Mouse (Mus musculus): ENCODE measurements around the gene Mier3.

DNA sequence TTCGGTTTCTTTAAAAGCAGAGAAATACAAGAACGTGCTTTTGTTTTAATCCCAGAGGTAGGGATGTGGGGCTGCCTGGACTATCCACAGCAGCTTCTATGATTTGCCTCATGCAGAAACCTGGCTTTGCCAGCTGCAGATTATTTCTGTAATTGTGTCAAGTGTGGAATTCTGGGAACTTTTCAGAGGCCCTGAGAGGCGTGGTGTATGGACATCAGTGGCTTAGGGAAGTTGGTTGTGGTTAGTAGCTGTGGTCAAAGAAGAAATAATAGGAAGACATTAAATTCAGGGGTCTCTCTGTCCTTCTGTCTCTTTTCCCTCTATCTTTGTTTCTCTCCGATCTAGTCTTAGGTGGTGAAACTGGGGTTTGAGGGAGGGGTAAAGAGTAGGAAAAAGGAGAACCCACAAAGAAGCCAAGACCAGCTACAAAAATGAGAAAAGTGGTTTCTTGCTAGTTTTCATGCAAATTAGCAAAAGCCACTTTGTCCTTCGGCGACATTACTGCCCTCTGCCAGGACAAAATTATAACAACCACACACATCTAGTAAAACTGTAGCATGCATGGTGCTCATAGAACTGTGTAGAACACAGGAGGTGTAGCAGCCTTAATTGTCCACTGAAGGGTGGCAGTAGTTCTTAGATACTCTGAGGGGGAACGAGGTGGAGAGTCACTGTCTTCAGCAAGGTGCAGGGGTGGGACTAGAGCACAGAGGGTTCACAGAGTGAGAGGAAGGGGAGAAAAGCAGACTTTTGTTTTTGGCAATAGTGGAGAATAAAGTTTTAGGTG lies 60.6 kb downstream of the Mier3 start:
- no peak for TF ChIP-seq CTCF (IDR thresholded peaks at IDR 0.05; ENCODE audit: borderline replicate concordance, extremely low read depth, insufficient read depth, insufficient read length)
- TF ChIP-seq POLR2A (IDR thresholded peaks at IDR 0.05; ENCODE audit: borderline replicate concordance, extremely low read depth, insufficient read depth, insufficient read length, poor library complexity, severe bottlenecking) = no peak
